Mouse (Mus musculus) megakaryocyte progenitor cell, adult 5-6 weeks (primary cell): ENCODE results near the gene Bdh2. TPM values are rescaled to one million over a fixed set of nuclear protein-coding genes. Genes with fewer than 3 reads are reported as not detected.
A peak's percentile ranks its signal among the peaks of the same experiment; 100 is the strongest.

Experiments used
- ATAC-seq: replicated peaks from 2 replicates; pipeline ENCODE4 v1.8.0; 2016; ENCODE audit warnings: mild to moderate bottlenecking, moderate TSS enrichment, inconsistent platforms; ENCODE audit not compliant: poor library complexity
- total RNA-seq, 2 experiments: library from RNA; stranded (forward) in 1 of 2; stranded (reverse) in 1 of 2; fragments of 157-497, 149-512 nt in 1 of 2; fragments of 200-1000 nt in 1 of 2; gene quantifications; 2 replicates each; pipeline versions ENCODE4 v1.2.3 to v1.2.4; 2015 to 2017

Gene Bdh2
- total RNA-seq (2015) (0.32 and 0.52 TPM in 2 replicates), total RNA-seq (2017) (0.07 TPM in 1 of 2 replicates, not detected in the other)

- ATAC-seq = peak; percentile 95
Measured at GRCm38 (mm10) chr3:135280669-135281415, at the start of gene Bdh2. TSS of gene Bdh2 (plus strand) at chr3:135281221.

DNA sequence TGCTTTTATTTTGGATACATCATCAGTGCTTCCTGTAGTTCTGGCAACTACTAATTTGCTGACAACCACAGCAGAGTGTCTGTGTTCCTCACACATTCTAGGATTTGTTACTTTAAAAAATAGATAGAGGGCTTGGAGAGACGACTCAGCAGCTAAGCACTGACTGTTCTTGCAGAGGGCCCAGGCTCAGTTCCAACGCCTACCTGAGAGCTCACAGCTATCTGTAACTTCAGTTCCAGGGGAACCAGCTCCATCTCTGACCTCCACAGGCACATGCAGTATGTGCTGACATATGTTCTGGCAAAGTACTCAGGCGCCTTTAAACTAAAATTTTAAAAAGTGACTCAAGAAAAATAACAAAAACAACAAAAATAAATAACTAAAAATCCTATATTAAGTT, 49.0 kb upstream of the Bdh2 start:
- ATAC-seq = no peak

GRCm38 (mm10) chr3:135232462-135232861, 48.6 kb upstream of the Bdh2 start:
- no peak for ATAC-seq

DNA sequence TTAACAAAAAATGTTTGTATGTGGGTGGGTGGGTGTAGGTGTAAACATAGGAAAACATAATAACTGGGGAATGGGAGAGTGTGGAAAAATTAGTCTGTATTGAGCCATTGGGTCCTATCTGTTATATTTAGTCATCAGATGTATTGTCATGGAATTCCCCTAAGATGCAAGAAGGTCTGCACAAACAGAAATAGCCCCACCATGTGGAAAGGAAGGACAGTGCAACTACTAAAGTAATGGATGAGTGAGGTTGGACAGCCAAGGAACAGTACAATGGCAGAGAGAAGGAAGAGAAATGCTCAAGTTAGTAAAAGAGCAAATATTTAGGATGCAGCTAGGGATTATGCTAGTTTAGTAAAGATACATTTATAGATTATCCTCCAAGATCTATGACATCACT, 35.3 kb upstream of the Bdh2 start:
- ATAC-seq = peak; percentile 88

GRCm38 (mm10) chr3:135246828-135247227, 34.2 kb upstream of the Bdh2 start:
- ATAC-seq = no peak

DNA sequence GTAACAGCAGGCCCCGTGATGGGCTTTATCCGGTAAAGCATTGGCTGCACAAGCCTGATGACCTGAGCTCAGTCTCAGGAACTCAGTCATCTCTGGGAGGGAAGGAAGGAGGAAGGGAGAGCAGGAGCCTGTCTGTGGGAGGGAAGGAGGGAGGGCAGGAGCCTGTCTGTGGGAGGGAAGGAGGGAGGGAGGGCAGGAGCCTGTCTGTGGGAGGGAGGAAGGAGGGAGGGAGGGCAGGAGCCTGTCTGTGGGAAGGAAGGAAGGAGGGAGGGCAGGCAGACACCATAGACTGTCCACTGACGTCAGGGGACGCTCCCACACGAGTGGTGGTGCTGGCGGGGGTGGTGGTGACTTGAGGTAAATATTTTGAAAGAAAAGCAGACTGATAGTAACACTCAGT, 31.9 kb upstream of the Bdh2 start:
- peak; percentile 46; the same call in 1 of the 2 replicates for ATAC-seq

DNA sequence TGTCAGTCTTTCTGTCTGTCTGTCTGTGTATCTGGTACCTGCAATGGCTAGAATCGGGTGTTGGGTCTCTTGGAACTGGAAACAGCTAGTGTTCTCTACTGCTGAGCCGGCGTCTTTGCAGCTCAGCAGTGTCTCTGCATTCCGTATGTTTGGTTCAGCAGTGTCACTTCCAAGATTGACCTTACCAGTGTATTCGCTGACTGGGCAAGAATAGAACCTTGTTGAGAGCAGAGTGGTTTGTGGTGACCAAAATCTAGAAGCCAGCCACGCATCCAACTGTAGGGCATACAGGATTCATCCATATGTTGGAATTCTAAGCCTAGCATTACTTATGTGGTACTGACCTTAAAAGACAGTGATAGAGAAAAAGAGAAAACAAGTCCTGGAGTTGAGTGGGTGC, 29.2 kb upstream of the Bdh2 start:
- ATAC-seq = no peak

- ATAC-seq = no peak
Measured at GRCm38 (mm10) chr3:135254784-135255183, 26.2 kb upstream of the Bdh2 start.

DNA sequence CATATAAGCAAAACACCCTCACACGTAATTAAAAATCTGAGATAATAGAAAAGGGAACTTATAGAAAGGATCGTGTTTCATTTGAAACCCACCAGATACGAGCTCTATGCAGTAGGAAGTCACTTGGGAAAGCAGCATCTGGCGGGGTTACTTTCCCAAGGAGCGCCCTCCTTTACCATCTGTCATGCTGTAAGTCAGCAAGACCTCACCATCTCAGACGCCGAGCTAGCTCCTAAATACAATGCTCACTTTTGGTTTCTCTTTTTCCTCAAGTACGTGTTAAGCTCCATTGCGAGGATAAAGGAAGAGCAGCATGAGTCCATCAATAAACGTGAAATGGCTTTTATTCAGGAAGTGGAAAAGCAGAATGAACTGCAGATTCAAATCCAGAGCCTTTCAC, 22.1 kb upstream of the Bdh2 start:
- ATAC-seq = no peak

DNA sequence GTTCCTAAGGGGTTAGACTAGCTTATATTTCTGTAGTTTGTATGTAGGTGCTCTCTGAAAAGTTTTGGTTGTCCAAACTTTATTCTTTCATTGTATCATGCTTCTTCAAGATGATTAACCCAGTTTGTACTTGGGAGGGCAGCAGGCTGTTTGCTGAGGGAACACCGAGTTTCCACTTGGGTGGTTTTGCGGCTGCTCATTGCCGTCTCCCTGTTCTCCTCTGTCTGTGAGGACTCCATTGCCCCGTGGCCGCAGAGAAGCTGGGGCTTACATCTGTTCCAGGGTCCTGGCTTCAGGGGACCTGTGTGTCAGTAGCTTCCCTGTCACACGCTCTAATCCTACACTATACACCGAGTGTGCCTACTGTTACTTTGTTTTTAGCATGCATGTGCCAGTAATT, 20.8 kb upstream of the Bdh2 start:
- ATAC-seq = no peak

DNA sequence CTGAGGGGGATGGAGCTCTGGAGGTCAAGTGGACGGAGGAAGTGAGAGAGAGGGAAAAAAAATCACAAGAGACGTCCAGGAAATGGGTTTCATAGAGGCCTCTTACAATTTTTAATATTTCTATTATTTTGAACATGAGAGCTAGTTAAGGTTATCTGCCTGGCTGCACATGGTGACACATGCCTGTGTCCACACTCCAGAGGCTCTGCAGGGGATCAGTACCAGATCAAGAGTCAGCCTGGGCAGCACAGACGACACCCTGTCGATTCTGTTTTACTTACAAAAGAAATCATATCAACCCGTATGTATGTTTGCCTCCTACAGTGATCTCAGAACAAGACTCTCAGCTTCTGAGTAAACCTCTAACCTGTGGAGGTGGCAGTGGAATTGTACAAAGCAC, 12.4 kb upstream of the Bdh2 start:
- ATAC-seq = no peak

- no peak for ATAC-seq
Measured at GRCm38 (mm10) chr3:135269391-135269990, 11.5 kb upstream of the Bdh2 start.

GRCm38 (mm10) chr3:135272627-135273026, 8.4 kb upstream of the Bdh2 start:
- ATAC-seq = no peak

- no peak for ATAC-seq
Measured at GRCm38 (mm10) chr3:135273047-135273446, 8.0 kb upstream of the Bdh2 start.

GRCm38 (mm10) chr3:135280160-135280559, 861 bp upstream of the Bdh2 start:
- peak; percentile 40 for ATAC-seq

DNA sequence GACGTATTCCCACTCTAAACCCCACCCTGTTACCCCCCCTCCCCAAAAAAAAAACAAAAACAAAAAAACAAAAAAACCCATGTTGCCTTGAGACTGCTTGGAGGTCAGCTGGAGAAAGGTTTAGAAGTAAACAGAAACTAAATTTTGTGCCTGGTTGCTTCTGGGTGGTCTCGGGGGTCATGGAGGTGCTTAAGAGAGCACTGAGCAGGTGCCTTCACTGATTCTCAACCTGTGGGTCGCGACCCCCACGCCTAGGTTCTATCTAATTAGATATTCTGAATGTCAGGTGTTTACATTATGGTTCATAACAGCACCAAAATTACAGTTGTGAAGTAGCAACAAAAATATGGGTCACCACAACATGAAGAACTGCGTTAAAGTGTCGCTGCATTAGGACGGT, 680 bp downstream of the Bdh2 start:
- ATAC-seq = no peak

DNA sequence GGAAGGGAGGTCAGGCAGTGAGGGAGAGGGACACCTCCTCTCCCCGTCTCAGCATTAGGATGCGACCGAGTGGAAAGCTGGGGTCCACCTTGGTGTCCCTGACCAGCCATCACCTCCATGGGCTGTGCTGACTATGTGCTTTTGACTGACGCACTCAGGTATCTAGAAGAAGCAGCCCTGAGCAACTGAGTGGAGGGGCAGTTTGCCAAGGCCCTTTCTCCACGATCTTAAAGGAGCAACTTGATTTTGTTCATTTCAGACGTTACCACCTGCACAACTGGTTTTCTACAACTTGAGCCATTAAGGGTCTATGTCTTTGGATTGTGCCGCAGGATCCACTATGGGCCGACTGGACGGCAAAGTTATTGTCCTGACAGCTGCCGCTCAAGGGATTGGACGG, 4.2 kb downstream of the Bdh2 start:
- no peak for ATAC-seq

DNA sequence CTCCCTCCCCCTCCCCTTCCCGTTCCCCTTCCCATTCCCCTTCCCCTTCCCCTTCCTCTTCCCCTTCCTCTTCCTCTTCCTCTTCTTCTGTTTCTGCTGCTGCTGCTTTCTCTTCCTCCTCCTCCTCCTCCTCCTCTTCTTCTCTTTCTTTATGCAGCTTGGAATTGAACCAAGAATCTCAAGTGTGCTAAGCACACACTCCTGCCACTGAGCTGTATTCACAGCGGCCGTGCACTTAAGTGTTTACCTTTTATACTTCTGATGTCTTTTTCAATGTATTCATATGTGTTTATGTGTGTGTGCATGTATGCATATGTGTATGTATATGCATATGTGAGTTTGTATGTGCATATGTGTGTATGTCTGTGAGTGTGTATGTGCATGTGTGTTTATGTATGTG, 4.8 kb downstream of the Bdh2 start:
- no peak for ATAC-seq

DNA sequence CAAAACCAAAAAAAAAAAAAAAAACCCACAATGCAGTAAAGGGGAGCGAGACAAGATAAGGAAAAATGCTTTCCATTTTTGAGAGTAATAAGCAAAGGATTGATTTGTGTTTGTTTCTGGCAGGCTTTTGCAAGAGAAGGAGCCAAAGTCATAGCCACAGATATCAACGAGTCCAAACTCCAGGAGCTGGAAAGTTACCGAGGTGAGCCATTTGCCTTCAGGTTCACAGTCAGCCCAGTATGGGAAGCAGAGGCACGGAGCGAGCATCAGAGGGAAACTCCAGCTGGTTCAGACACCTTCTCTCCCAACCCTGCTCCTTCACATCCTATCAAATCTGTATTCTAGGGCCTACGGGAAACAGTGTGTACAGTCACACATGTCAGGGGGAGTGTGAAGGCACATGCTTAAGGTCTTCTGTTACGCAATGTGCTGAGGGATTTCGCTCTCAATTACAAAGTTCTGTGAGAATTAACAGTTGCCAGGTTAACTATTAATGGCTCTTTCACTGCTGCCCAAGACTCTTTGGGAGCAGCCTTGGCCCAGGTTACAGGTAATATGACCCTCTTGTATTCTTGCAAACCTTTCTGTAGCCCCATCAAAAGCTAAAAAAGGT, 7.2 kb downstream of the Bdh2 start:
- ATAC-seq = no peak

DNA sequence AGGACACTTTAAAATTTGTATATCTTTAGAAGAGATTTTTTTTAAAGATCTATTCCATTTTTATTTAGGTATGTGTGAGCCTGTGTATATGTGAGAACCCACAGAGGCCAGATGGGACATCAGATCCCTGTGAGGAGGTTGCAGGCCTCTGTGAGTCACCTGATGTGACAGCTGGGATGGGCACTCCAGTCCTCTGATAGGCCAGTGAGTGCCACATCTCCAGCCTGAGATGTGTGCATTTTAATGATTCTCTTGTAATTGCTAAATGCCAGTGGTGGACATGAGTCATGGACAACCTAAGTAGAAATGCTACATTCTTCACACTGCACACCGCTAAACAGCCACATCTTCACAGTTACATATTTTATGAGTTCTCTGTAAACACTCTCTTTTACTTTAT, 8.1 kb downstream of the Bdh2 start:
- no peak for ATAC-seq

DNA sequence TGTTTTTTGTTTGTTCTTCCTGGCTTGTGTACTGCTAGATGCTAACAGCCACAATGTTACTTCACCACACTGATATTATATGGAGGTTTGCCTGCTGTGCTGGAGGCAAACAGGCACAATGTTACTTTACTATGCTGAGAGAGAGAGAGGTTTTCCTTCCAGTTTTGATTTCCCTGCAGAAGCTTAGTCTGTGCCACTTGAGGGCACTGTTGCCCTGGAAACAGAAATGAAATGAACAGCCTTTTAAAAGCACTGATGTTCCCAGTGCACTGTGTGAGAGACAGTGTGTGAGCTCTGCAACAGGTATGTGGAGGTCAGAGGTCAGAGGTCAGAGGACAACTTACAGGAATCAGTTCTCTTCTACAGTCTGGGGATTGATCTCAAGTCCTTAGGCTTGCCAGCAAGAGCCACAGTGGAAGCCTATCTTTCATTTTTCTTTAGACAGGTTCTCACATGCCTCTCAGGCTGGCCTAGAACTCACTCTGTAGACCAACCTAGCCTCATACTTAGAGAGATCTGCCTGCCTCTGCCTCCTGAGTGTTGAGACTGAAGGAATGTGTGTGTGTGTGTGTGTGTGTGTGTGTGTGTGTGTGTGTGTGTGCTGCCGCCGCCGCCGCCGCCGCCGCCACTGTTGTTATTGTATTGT, 9.4 kb downstream of the Bdh2 start:
- ATAC-seq = peak; percentile 93

DNA sequence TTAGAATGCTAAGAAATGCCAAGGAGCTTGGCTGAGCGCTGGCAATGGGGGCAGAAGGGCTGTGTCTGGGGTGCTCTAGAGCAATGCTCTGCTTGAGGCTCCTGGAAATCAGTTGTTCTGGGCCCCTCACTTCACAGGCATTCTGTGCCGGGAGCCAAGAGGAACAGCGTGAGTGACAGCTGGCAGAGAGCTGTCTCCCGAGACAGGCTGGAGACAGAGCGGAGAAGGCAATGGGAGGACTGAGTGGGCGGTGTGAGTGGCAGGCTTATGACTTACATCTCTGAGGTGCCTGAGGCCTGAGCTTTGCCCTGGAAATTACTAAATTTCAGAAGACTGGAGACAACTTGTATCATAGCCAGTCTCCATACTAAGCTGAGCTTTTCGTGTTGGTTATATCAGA, 12.7 kb downstream of the Bdh2 start:
- ATAC-seq = no peak
